Mouse (Mus musculus) lung, adult 2 months (tissue): Measurements from ENCODE around the gene Robo1. TPM values are rescaled to one million over a fixed set of nuclear protein-coding genes. Genes with fewer than 3 reads are reported as not detected.

Source experiments
- DNase-seq: peaks from one replicate; pipeline ENCODE4 v3.0.0; 2022
- H3K4me1 ChIP-seq: fragments of 200-500 bp; 2 replicates; pipeline ENCODE4 v1.6.1; 2011; ENCODE audit warnings: low read length; ENCODE audit not compliant: control insufficient read depth, insufficient read depth
- H3K4me3 ChIP-seq: fragments of 200-500 bp; replicated peaks from 2 replicates; pipeline ENCODE3; 2011; ENCODE audit warnings: low read depth, mild to moderate bottlenecking, control low read depth, low read length; ENCODE audit errors: extremely low read depth
- CTCF ChIP-seq: fragments of 200-500 bp; IDR thresholded peaks from 2 replicates; pipeline ENCODE4 v1.5.1; 2011; ENCODE audit warnings: mild to moderate bottlenecking, low read length, control low read depth; ENCODE audit not compliant: insufficient read depth
- POLR2A ChIP-seq: fragments of 200-500 bp; IDR thresholded peaks from 2 replicates; pipeline ENCODE4 v1.6.1; 2011; ENCODE audit warnings: low read depth, mild to moderate bottlenecking, control low read depth, low read length, borderline replicate concordance; ENCODE audit errors: extremely low read depth
- WGBS: fragments of 180-500 bp; shearing (Covaris S2); methylation state at CpG from one replicate; pipeline ENCODE4 v1.1.7; 2018; 5-methylcytosine and 5-hydroxymethylcytosine counted together
- polyA plus RNA-seq: library from polyadenylated mRNA; depleted of rRNA; stranded (reverse); fragments of >200 nt; gene quantifications from 2 replicates; pipeline ENCODE4 v1.2.3, GENCODE M21; 2012

Robo1 gene
- polyA plus RNA-seq, 1 experiment, result 8.3 TPM

DNA sequence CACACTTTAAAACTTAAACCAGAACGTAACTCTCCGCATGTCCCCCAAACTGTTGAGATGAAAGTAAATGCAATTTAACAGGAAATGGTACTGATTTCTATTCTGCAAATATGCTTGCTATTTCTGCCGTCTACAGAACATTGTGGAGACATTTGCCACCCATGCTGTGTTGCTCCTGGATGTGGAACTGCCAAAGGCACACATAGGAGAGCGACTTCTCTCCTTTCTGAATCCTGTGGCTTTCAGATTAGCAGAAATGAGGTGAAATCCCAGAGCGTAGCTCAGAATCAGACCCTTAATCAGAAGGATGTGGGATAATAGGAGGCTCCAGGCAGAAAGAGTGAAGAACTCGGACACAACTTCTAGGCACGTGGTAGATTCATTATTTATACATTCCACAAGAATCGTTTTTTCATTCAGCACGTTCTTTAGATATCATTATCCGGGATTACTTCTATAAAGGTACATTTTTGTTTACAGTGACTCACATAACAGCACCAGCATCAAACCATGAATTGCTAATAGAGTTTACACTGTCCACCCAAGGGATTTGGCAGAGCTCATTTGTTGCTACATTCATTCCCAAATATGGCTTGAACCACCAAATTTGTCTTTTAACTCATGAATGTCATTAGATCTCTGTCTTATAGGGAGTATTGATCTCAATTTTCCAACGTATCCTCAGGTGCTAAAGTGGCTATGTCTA, 276.5 kb downstream of the Robo1 start:
- Histone ChIP-seq H3K4me3 (no peak overlapping the region), H3K4me1 (no peaks in the 10 kb centered on the region)
- no peak for TF ChIP-seq POLR2A
- TF ChIP-seq CTCF, result no peak
- 61% methylated on average over 11 of the region's 11 CpGs for WGBS
- DNase-seq, result no peak

DNA sequence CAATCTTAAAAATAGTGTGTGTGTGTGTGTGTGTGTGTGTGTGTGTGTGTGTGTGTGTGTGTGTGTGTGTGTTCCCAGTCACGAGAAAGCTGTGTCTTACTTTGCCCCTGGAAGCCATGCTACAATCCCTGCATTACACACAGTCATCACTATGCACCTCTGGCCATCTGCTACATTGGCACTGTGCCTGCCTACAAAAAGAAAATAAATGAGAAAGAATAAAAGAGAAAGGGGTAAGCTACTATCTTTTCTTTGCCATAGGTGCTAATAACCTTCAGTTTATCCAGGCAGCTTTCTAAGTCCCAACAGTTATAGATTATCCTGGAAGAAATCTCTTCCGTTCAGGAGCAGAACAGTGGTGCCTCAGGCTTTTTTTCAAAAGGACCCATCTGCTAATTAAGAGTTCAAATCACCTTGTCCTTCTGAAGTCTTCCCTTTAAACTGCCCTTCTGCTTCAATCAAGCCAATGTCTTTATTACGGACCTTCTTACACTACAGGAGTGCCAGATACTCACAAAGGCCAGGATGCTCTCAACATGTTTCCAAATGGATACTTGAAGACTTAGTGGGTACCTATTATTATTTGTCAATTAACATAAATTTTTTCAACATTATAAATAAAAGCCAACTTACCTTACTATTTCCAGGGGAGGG, 277.2 kb downstream of the Robo1 start:
- Histone ChIP-seq H3K4me1 (no peaks in the 10 kb centered on the region), H3K4me3 (no peak overlapping the region)
- DNase-seq, result no peak
- TF ChIP-seq CTCF, result no peak
- no peak for TF ChIP-seq POLR2A
- WGBS, result 79% methylated on average over 3 of the region's 3 CpGs

DNA sequence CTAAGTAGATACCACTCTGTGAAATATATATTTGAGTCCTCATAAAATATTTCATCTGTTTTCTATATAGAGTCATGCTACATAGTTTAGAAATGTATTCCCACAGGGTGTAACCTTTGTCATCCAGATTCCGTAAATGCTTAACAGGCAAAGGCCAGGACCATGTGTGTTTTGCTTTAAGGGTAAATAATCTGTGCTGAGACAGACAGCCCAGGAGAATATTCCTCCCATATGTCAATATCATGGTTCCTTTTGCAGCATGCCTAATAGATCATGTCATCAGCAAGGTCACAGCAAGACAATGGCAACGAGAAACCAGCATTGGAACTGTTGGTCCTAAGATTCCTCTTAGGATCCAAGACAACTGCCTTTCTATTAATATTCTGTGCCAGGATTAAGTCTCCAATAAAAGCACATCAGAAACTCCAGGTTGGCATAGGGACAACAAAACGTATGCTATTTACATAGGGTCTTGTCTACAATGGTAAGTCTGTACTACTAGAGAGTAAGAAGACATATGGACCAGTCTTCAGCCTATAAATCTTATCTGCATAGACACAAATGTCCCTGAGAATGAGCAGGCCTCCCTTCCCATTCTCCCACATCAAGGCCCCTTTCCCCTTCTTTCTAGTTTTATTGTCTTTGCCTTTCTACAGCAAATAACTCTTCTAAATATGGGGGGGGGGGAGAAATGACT, 279.4 kb downstream of the Robo1 start:
- no peak overlapping the region for H3K4me3 ChIP-seq
- no peak for TF ChIP-seq POLR2A
- no peak for TF ChIP-seq CTCF
- no peak for DNase-seq
- 57% methylated on average over 3 of the region's 3 CpGs for WGBS
- no peaks in the 10 kb centered on the region for H3K4me1 ChIP-seq

DNA sequence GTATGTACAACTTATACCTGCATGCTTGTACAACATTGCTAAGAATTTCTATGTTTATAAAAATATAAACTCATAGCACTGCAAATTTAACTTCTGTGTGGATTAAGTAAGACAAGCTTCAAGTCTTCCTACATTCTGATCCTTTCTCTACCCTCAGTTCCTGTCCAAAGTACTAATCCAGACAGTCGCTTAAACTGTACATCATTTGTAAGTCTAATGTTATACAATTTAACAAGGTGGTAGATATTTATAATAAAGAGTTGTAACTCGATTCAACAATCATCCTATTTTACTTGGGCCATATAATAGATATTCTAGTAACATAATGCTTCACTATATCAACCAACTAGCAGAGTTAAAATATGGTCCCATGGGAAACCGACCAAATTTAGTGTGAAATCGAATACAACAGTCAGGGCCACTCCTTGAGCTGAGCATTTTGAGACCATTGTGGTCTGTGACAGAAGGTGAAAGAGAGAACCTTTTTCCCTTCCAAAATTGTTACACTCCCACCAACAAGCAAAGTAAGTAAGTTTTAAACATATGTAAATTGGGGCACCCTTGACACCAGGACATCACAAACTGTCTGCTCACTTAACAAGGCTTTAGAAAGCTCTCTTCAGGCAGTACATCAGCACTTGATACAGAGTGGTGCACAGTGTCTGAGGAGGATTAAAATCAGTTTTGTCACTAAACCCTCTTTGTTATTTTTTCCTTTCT, 295.5 kb downstream of the Robo1 start:
- 72% methylated on average over 4 of the region's 4 CpGs for WGBS
- Histone ChIP-seq H3K4me3 (no peak overlapping the region), H3K4me1 (no peaks in the 10 kb centered on the region)
- no peak for DNase-seq
- TF ChIP-seq CTCF (no peak), POLR2A (no peak)

DNA sequence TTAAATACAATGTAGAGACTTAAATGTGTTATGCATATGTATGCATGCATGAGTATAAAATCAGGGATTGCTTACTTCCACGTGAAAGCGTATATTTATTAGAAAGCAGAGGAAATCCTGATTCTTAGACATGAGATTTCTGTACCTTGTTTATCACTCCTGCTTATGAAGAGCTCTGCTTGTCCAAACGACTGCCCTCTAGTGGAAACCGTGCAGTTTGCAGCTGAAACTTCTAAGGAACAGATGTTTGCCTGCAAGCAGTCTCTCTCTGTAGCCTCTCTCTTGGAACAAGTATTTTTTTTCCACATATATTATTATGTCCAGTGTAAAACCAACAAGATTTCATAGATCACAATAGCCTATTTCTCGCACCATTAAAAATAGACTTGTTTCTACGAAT, 297.0 kb downstream of the Robo1 start:
- no peaks in the 10 kb centered on the region for H3K4me1 ChIP-seq
- WGBS, result 21% methylated on average over 6 of the region's 6 CpGs
- peak; percentile 29 for DNase-seq
- peak; percentile 61 for TF ChIP-seq CTCF
- TF ChIP-seq POLR2A, result no peak
- no peak overlapping the region for H3K4me3 ChIP-seq

DNA sequence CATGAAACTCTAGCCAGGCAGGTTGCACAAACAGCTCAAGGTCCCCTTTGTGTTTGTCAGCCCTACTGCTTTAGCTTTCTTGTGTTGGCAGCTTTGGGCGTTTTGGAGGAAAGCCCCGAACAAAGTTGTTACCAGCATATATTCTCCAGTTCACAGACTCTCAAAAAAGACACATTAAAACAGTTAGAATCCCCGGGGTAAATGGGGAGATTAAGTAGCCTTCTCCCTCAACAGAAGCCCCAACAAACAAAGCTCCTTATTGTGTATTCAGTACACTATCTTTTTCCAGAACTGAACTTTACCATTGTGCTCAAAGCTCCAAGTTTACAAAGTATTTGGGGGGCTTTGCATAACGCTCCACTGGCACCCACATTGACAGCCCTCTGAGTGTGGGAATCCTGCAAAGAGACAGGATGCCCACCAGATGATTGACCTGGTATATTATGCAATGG, 302.6 kb downstream of the Robo1 start:
- Histone ChIP-seq H3K4me1 (no peaks in the 10 kb centered on the region), H3K4me3 (no peak overlapping the region)
- no peak for DNase-seq
- TF ChIP-seq CTCF, result no peak
- TF ChIP-seq POLR2A, result no peak
- 53% methylated on average over 4 of the region's 4 CpGs for WGBS

DNA sequence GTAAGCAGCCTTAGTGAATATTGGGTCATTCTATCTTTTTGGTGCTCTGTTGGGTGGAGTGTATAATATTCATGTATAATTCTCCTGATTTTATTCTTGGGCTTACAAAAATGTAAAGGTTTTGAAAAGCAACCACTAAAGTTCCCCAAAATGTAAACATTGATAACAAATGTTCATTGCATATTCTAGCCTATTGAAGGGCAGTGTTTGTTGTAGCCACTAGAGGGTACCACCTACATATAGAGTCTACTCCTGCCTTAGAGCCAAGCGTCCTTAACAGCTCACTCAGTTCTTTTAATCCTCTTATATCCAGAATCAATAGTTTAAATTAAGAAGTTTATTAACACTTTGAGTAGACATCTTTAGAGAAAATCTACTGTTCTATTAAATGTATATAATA, 306.8 kb downstream of the Robo1 start:
- Histone ChIP-seq H3K4me3 (no peak overlapping the region), H3K4me1 (no peaks in the 10 kb centered on the region)
- TF ChIP-seq POLR2A (no peak), CTCF (no peak)
- DNase-seq, result no peak
- 2% methylated on average over 1 of the region's 1 CpGs for WGBS

DNA sequence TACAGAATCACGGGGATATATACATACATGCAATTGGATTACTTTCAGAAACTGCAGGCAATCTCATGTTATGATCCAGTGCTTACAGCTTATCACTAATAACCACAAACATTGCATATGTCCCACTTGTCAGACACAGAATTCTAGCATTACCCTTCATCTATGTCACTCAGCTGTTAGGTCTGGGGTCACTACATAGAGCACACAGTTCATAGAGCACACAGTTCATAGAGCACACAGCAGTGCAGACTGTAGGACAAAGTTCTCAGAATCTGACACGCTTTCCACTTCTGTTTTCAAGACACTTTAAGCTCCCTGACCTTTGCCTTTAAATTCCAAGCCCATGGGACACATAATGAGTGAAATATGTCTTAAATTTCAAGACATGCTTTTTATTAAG, 307.3 kb downstream of the Robo1 start:
- Histone ChIP-seq H3K4me3 (no peak overlapping the region), H3K4me1 (no peaks in the 10 kb centered on the region)
- no peak for DNase-seq
- 62% methylated on average over 2 of the region's 2 CpGs for WGBS
- TF ChIP-seq CTCF (no peak), POLR2A (no peak)

DNA sequence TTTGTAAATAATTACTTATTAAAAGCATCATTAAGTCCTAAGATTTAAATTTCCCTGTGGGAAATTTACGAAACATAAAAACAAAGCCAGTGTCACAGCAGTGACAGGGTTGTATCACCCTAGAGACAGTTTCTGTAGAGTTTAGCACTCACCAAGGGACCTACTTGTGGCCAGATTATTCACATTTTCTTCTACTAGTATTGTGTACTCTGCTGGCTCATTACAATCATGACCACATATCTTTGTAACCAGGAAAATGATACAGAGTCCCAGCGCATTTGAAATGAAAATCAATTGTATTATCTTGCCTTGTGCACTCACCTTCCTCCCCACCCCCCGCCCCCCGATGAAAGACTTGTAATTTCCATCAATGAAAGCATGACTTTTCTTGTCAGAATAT, 314.3 kb downstream of the Robo1 start:
- TF ChIP-seq CTCF, result no peak
- TF ChIP-seq POLR2A, result no peak
- Histone ChIP-seq H3K4me3 (no peak overlapping the region), H3K4me1 (no peaks in the 10 kb centered on the region)
- no peak for DNase-seq
- WGBS, result 80% methylated on average over 4 of the region's 4 CpGs

DNA sequence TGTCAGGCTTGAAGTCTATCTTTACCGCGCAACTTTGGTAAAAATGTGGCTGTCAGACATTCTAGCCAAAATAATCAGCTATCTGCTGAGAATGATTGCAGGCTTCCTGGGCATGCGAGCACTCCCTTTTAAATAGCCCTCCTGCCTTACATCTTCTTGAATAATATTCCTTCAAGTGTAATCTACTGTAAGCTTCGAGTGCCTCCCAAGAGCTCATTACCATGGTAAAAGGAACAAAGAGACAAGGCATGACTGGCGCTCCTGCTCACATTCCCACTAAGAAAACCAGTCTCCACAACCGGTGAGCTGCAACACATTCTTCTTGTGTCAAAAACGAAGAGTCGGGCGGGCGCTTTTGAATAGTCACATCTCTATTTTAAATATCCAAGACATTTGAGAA, 314.8 kb downstream of the Robo1 start:
- no peaks in the 10 kb centered on the region for H3K4me1 ChIP-seq
- H3K4me3 ChIP-seq, result no peak overlapping the region
- DNase-seq, result no peak
- no peak for TF ChIP-seq POLR2A
- TF ChIP-seq CTCF, result no peak
- WGBS, result 72% methylated on average over 10 of the region's 10 CpGs
